Mouse (Mus musculus) CH12.LX (cell line): ENCODE data around the gene Gm3147.
"Not testable (repeated sequence)": the region's sequence is repeated elsewhere in the genome, so short reads cannot be mapped to it uniquely, and the experiment has no call there.

Experiments used
- CTCF ChIP-seq, 2 experiments: IDR thresholded peaks in 1 of 2; conservative IDR thresholded peaks in 1 of 2; 2 replicates each; pipeline ENCODE4 v1.5.1; 2011 to 2012; ENCODE audit warnings: low read depth in 2 of 2, low read length in 2 of 2, improper control_type of control experiment in 1 of 2, inconsistent platforms in 1 of 2, mild to moderate bottlenecking in 1 of 2, moderate library complexity in 1 of 2
- E2F4 ChIP-seq: IDR thresholded peaks from 2 replicates; pipeline ENCODE4 v1.6.1; 2011; ENCODE audit warnings: low read depth, low read length, improper control_type of control experiment; ENCODE audit not compliant: insufficient replicate concordance
- EP300 ChIP-seq: IDR thresholded peaks from 2 replicates; pipeline ENCODE4 v1.6.1; 2011; ENCODE audit warnings: low read length, improper control_type of control experiment
- USF2 ChIP-seq: conservative IDR thresholded peaks from 2 replicates; pipeline ENCODE4 v1.6.1; 2011; ENCODE audit warnings: low read depth, low read length, improper control_type of control experiment

DNA sequence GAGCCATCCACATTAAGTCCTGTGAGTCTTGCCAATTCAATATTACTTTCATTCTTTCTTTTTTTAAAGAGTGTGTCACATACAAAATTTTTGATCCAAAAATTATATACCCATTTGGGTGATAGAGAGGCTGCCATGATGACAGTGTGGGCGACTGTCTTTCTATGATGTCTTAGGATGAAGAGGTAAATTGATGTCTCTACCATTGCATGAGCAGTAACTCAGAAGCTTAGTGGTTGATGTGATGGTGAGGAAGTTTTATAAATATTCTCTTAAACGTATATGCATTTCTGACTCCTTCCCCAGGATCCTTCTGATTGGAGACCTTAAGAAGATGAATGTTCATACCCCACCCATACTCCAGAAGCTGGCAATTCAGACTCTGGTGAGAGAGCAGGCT lies 7.5 kb upstream of the Gm3147 start, which contains the start of gene Gm6509:
- TF ChIP-seq CTCF (conservative IDR thresholded peaks at IDR 0.05 in 1 of 2, IDR thresholded peaks at IDR 0.05 in 1 of 2; ENCODE audit: low read depth in 2 of 2, low read length in 2 of 2); E2F4; USF2; EP300: not testable (repeated sequence)
